In genomic region chr12:98588573-98588972, GRCm38 (mm10) we compare ENCODE assay signal across 29 mouse cellular contexts. TPM values are rescaled to one million over a fixed set of nuclear protein-coding genes. Genes with fewer than 3 reads are reported as not detected.
DNase-seq lines count a peak whose midpoint lies in the region; ATAC-seq and TF ChIP-seq lines count a peak whose summit lies in the region.
"Had no signal": no experiment of that assay in that cellular context is flagged by ENCODE, and none has a peak within 500 bp of the region (broad histone marks: within the 10 kb centered on the region; RNA-seq: fewer than 3 reads in every experiment).

No protein-coding gene starts in this region.

- TF ChIP-seq EP300 in heart, postnatal 0 days (IDR thresholded peaks at IDR 0.05; ENCODE audit: low read depth): no peak

- H3K4me1 ChIP-seq in heart, postnatal 0 days (ENCODE audit: control insufficient read depth, insufficient read depth): no peaks in the 10 kb centered on the region
- H3K4me1 ChIP-seq: embryonic facial prominence, embryonic 15.5 days; forebrain, embryonic 10.5 days; heart, embryonic 13.5 days; liver, embryonic 13.5 days; midbrain, embryonic 15.5 days had no signal

- H3K36me3 ChIP-seq in heart, postnatal 0 days (replicated peaks; ENCODE audit: control insufficient read depth, insufficient read depth, low read length): no peaks in the 10 kb centered on the region
- H3K36me3 ChIP-seq: embryonic facial prominence, embryonic 15.5 days; forebrain, embryonic 10.5 days; heart, embryonic 13.5 days; liver, embryonic 13.5 days; midbrain, embryonic 15.5 days had no signal

- H3K27me3 ChIP-seq in heart, postnatal 0 days (ENCODE audit: control insufficient read depth, insufficient read depth, low read length): no peaks in the 10 kb centered on the region
- H3K27me3 ChIP-seq: embryonic facial prominence, embryonic 15.5 days; heart, embryonic 13.5 days; liver, embryonic 13.5 days; midbrain, embryonic 15.5 days; Patski had no signal

- H3K9me3 ChIP-seq in heart, postnatal 0 days (replicated peaks; ENCODE audit: control insufficient read depth, low read length): peaks cover 9% of the 10 kb centered on the region; the same call in 1 of the 2 replicates
- H3K9me3 ChIP-seq: embryonic facial prominence, embryonic 15.5 days; liver, embryonic 13.5 days; midbrain, embryonic 15.5 days had no signal

- no peak overlapping the region for H3K4me2 ChIP-seq in heart, postnatal 0 days (ENCODE audit: low read depth, low read length)
- H3K4me2 ChIP-seq: embryonic facial prominence, embryonic 15.5 days; heart, embryonic 13.5 days; liver, embryonic 13.5 days; midbrain, embryonic 15.5 days had no signal

- H3K27ac ChIP-seq in heart, postnatal 0 days (ENCODE audit: low read depth): no peak overlapping the region
- H3K27ac ChIP-seq: embryonic facial prominence, embryonic 15.5 days; forebrain, embryonic 10.5 days; gastrocnemius, adult 2 months; heart, embryonic 13.5 days; left cerebral cortex, adult 2 months; liver, embryonic 13.5 days; midbrain, embryonic 15.5 days had no signal

- no peak overlapping the region for H3K9ac ChIP-seq in heart, postnatal 0 days (replicated peaks; ENCODE audit: low read depth, low read length)
- H3K9ac ChIP-seq: embryonic facial prominence, embryonic 15.5 days; forebrain, postnatal 0 days; heart, embryonic 13.5 days; liver, embryonic 13.5 days; midbrain, embryonic 15.5 days had no signal

- ATAC-seq in heart, postnatal 0 days (ENCODE audit: insufficient read depth, low read depth): no peak
- ATAC-seq in megakaryocyte-erythroid progenitor cell, adult 5-6 weeks (replicated peaks; ENCODE audit: low FRiP score, low TSS enrichment, poor library complexity, severe bottlenecking): no peak
- ATAC-seq: forebrain, postnatal 0 days; midbrain, embryonic 15.5 days; Patski had no signal

- TF ChIP-seq CTCF in heart, postnatal 0 days (IDR thresholded peaks at IDR 0.05; ENCODE audit: low read depth): no peak

- whole genome bisulfite sequencing in heart, postnatal 0 days: 52% methylated on average over 6 of the region's 6 CpGs

- H3K4me3 ChIP-seq in heart, postnatal 0 days (ENCODE audit: low read depth, low read length): no peak overlapping the region
- H3K4me3 ChIP-seq: embryonic facial prominence, embryonic 15.5 days; forebrain, embryonic 10.5 days; gastrocnemius, adult 2 months; heart, embryonic 13.5 days; left cerebral cortex, adult 2 months; liver, embryonic 13.5 days; midbrain, embryonic 15.5 days had no signal

- DNase-seq in heart, postnatal 0 days (ENCODE audit: low spot score): peak; percentile 33
- DNase-seq in heart, postnatal 4 days: no peak
- peak; percentile 49 for DNase-seq in retina, embryonic 14.5 days (ENCODE audit: low spot score)
- DNase-seq in retina, postnatal 1 day: no peak
- DNase-seq in adipocyte (ENCODE audit: low spot score): peak; percentile 65
- DNase-seq in mesoderm, embryonic 11.5 days (ENCODE audit: low read depth, low spot score): peak; percentile 43
- no peak for DNase-seq in kidney, postnatal 14 days
- DNase-seq: adrenal gland, postnatal 36 days; cerebellum, adult 11-12 months; cerebellum, postnatal 14 days; forebrain, postnatal 0 days; gastrocnemius, adult 2 months; heart, adult 11 months; heart, postnatal 36 days; kidney, adult 18-20 months; kidney, postnatal 36 days; liver, embryonic 13.5 days; lung, postnatal 10 days; right cerebral cortex, postnatal 4 days; thymus, adult 2 months had no signal

RNA-seq across cellular contexts. Expression of gene Kcnk10, which starts 10.5 kb away (rescaled TPM):
- not detected in 2 replicates for total RNA-seq in heart, postnatal 0 days (2014; rRNA removed; ENCODE audit: low replicate concordance)
- polyA plus RNA-seq in heart, postnatal 0 days (2015; fragmentation: Nextera tagmentation; extraction: Ambion mirVana): not detected in 2 replicates
- total RNA-seq in heart, postnatal 4 days (2021): not detected
- not detected in 2 replicates for total RNA-seq in megakaryocyte-erythroid progenitor cell, adult 5-6 weeks (2014; fragmentation: Nextera tagmentation)
- total RNA-seq in megakaryocyte-erythroid progenitor cell, adult 5-6 weeks (2017): not detected in 2 replicates
- total RNA-seq: gastrocnemius, adult 2 months had no signal
- polyA plus RNA-seq: C2C12; limb, embryonic 11.5 days; liver, embryonic 13.5 days had no signal

RNA-seq across cellular contexts. Expression of gene Spata7, which starts 39.4 kb away (rescaled TPM):
- total RNA-seq in heart, postnatal 0 days (2014; rRNA removed; ENCODE audit: low replicate concordance): 3.3 and 7.2 TPM in 2 replicates
- 8.7 and 9.7 TPM in 2 replicates for polyA plus RNA-seq in heart, postnatal 0 days (2015; fragmentation: Nextera tagmentation; extraction: Ambion mirVana)
- total RNA-seq in heart, postnatal 4 days (2021): 10 to 100 TPM in 1 of 2 experiments, 1 to 10 TPM in 1; 9.8 to 10.6 TPM
- total RNA-seq in megakaryocyte-erythroid progenitor cell, adult 5-6 weeks (2014; fragmentation: Nextera tagmentation): 8.7 and 21.2 TPM in 2 replicates
- total RNA-seq in megakaryocyte-erythroid progenitor cell, adult 5-6 weeks (2017): 8.5 and 14.3 TPM in 2 replicates

Comparison
In these comparisons a context has a peak if more than half of its experiments do, and no peak if none do; other contexts are left out.
1. DNase-seq: peak in heart, postnatal 0 days (single experiment), retina, embryonic 14.5 days (single experiment), adipocyte (single experiment) and mesoderm, embryonic 11.5 days (single experiment); none in heart, postnatal 4 days (single experiment), retina, postnatal 1 day (single experiment) and kidney, postnatal 14 days (single experiment).